Mouse (Mus musculus) embryonic fibroblast, embryonic 13.5 days (primary cell): ENCODE results near the gene 5031439G07Rik. TPM values are rescaled to one million over a fixed set of nuclear protein-coding genes. Genes with fewer than 3 reads are reported as not detected.
"Not testable (repeated sequence)": the region's sequence is repeated elsewhere in the genome, so short reads cannot be mapped to it uniquely, and the experiment has no call there.

Experiments
- H3K27ac ChIP-seq: 2 replicates; pipeline ENCODE4 v1.5.1; 2012; ENCODE audit warnings: low read length, control low read depth, inconsistent platforms; ENCODE audit not compliant: insufficient read depth
- H3K4me1 ChIP-seq: 2 replicates; pipeline ENCODE4 v1.6.1; 2011; ENCODE audit warnings: low read length; ENCODE audit not compliant: control insufficient read depth, insufficient read depth
- H3K4me3 ChIP-seq: 2 replicates; pipeline ENCODE4 v1.5.1; 2011; ENCODE audit warnings: mild to moderate bottlenecking, control low read depth, low read length; ENCODE audit not compliant: insufficient read depth
- CTCF ChIP-seq: IDR thresholded peaks from 2 replicates; pipeline ENCODE4 v1.5.1; 2011; ENCODE audit warnings: mild to moderate bottlenecking, control low read depth, low read length, moderate library complexity, borderline replicate concordance; ENCODE audit not compliant: insufficient read depth
- POLR2A ChIP-seq: IDR thresholded peaks from 2 replicates; pipeline ENCODE4 v1.6.1; 2011; ENCODE audit warnings: low read depth, mild to moderate bottlenecking, control low read depth, low read length, moderate library complexity
- polyA plus RNA-seq: library from polyadenylated mRNA; stranded (reverse); fragments of >200 nt; gene quantifications from 2 replicates; pipeline ENCODE4 v1.2.4, GENCODE M21; 2011; ENCODE audit warnings: low read depth; ENCODE audit not compliant: missing spikeins, insufficient read length

5031439G07Rik gene
- 23.5 and 35.8 TPM in 2 replicates for polyA plus RNA-seq

GRCm38 (mm10) chr15:84987874-84988825, at the start of gene 5031439G07Rik:
TSS of gene 5031439G07Rik (minus strand) at chr15:84988551.
- H3K4me3 ChIP-seq = peak within 1 kb of the TSS; percentile 88
- H3K4me1 ChIP-seq = peaks cover 15% of the 10 kb centered on the region
- TF ChIP-seq POLR2A (peak; percentile 83), CTCF (no peak)
- H3K27ac ChIP-seq = peak within 1 kb of the TSS; percentile 51

GRCm38 (mm10) chr15:85037343-85037690, 49.0 kb upstream of the 5031439G07Rik start:
- Histone ChIP-seq H3K4me3 (peak overlapping the region; percentile 69), H3K4me1 (peaks cover 12% of the 10 kb centered on the region), H3K27ac (no peak overlapping the region)
- TF ChIP-seq POLR2A = no peak
- TF ChIP-seq CTCF = no peak

- Histone ChIP-seq H3K4me3 (peak overlapping the region; percentile 69), H3K4me1 (peaks cover 10% of the 10 kb centered on the region), H3K27ac (peak overlapping the region; percentile 34; the same call in 1 of the 2 replicates)
- TF ChIP-seq CTCF (no peak), POLR2A (peak; percentile 88)
Measured at GRCm38 (mm10) chr15:85036566-85037342, 48.4 kb upstream of the 5031439G07Rik start.

GRCm38 (mm10) chr15:85033916-85034315, 45.6 kb upstream of the 5031439G07Rik start:
- not testable (repeated sequence) for H3K27ac ChIP-seq, H3K4me1 ChIP-seq, H3K4me3 ChIP-seq

GRCm38 (mm10) chr15:85031866-85032265, 43.5 kb upstream of the 5031439G07Rik start:
- Histone ChIP-seq H3K4me1 (no peaks in the 10 kb centered on the region), H3K27ac (no peak overlapping the region), H3K4me3 (no peak overlapping the region)
- TF ChIP-seq CTCF (no peak), POLR2A (no peak)

- not testable (repeated sequence) for H3K27ac ChIP-seq, H3K4me3 ChIP-seq, H3K4me1 ChIP-seq
Measured at GRCm38 (mm10) chr15:85030643-85031042, 42.3 kb upstream of the 5031439G07Rik start.

- not testable (repeated sequence) for H3K4me3 ChIP-seq
Measured at GRCm38 (mm10) chr15:85028648-85029047, 40.3 kb upstream of the 5031439G07Rik start, which contains the start of gene Fam118a. TSS of gene Fam118a (plus strand) at chr15:85028948.

GRCm38 (mm10) chr15:85027740-85028139, 39.4 kb upstream of the 5031439G07Rik start:
- Histone ChIP-seq H3K4me3 (no peak overlapping the region), H3K27ac (no peak overlapping the region), H3K4me1 (no peaks in the 10 kb centered on the region)
- TF ChIP-seq POLR2A (no peak), CTCF (no peak)

More at GRCm38 (mm10) chr15:85028648-85029047, 40.3 kb upstream of the 5031439G07Rik start, which contains the start of gene Fam118a:
- H3K4me1 ChIP-seq, H3K27ac ChIP-seq: not testable (repeated sequence)

GRCm38 (mm10) chr15:85026197-85026596, 37.8 kb upstream of the 5031439G07Rik start:
- TF ChIP-seq CTCF (no peak), POLR2A (no peak)

GRCm38 (mm10) chr15:85022211-85022610, 33.9 kb upstream of the 5031439G07Rik start:
- TF ChIP-seq CTCF (no peak), POLR2A (no peak)
- no peak overlapping the region for H3K27ac ChIP-seq
- H3K4me1 ChIP-seq = no peaks in the 10 kb centered on the region
- H3K4me3 ChIP-seq = no peak overlapping the region

More at GRCm38 (mm10) chr15:85026197-85026596, 37.8 kb upstream of the 5031439G07Rik start:
- Histone ChIP-seq H3K4me3 (no peak overlapping the region), H3K4me1 (no peaks in the 10 kb centered on the region), H3K27ac (no peak overlapping the region)
